Mouse (Mus musculus): ENCODE measurements around the gene Bscl2. TPM values are rescaled to one million over a fixed set of nuclear protein-coding genes. Genes with fewer than 3 reads are reported as not detected.

Gene Bscl2
- polyA plus RNA-seq, 1 experiment from 2014 or later, result 66.0 TPM

GRCm38 (mm10) chr19:8839103-8839907, 2.0 kb downstream of the Bscl2 start, which contains the start of gene Gng3:
TSS of gene Gng3 (minus strand) at chr19:8839194.
- ATAC-seq, result peak; percentile 84
- H3K4me1 ChIP-seq (ENCODE audit: control insufficient read depth, insufficient read depth, low read length), result peaks cover 15% of the 10 kb centered on the region
- peak within 1 kb of the TSS; percentile 61 for H3K4me3 ChIP-seq (ENCODE audit: low read depth, low read length)
- WGBS, result 35% methylated on average over 11 of the region's 11 CpGs
- H3K27me3 ChIP-seq (replicated peaks; ENCODE audit: control insufficient read depth, insufficient read depth, low read length), result no peaks in the 10 kb centered on the region
- H3K27ac ChIP-seq (ENCODE audit: low read depth, low read length), result peak within 1 kb of the TSS; percentile 98
- peak within 1 kb of the TSS; percentile 64 for H3K4me2 ChIP-seq (ENCODE audit: low read length)
- H3K9me3 ChIP-seq (replicated peaks; ENCODE audit: control insufficient read depth, low read length), result no peaks in the 10 kb centered on the region
- peak within 1 kb of the TSS; percentile 89 for H3K9ac ChIP-seq (ENCODE audit: low read length)
- peaks cover 39% of the 10 kb centered on the region for H3K36me3 ChIP-seq (ENCODE audit: control insufficient read depth, insufficient read depth, low read length)
- DNase-seq (ENCODE audit: low spot score), result peak; percentile 91

- Histone ChIP-seq H3K9me3 (replicated peaks; ENCODE audit: control insufficient read depth, low read length) (no peaks in the 10 kb centered on the region), H3K4me2 (ENCODE audit: low read length) (peak overlapping the region; percentile 64), H3K4me1 (ENCODE audit: control insufficient read depth, insufficient read depth, low read length) (peaks cover 15% of the 10 kb centered on the region), H3K9ac (ENCODE audit: low read length) (peak overlapping the region; percentile 89), H3K36me3 (ENCODE audit: control insufficient read depth, insufficient read depth, low read length) (peaks cover 35% of the 10 kb centered on the region), H3K27ac (ENCODE audit: low read depth, low read length) (peak overlapping the region; percentile 98; the same call in 1 of the 2 replicates), H3K27me3 (replicated peaks; ENCODE audit: control insufficient read depth, insufficient read depth, low read length) (no peaks in the 10 kb centered on the region), H3K4me3 (ENCODE audit: low read depth, low read length) (peak overlapping the region; percentile 61)
- 14% methylated on average over 29 of the region's 29 CpGs for WGBS
- DNase-seq (ENCODE audit: low spot score) (peak; percentile 74), ATAC-seq (peak; percentile 38)
Measured at GRCm38 (mm10) chr19:8839908-8840791, 2.9 kb downstream of the Bscl2 start.

GRCm38 (mm10) chr19:8841012-8841411, 3.7 kb downstream of the Bscl2 start:
- 90% methylated on average over 7 of the region's 7 CpGs for WGBS
- peaks cover 15% of the 10 kb centered on the region for H3K4me1 ChIP-seq (ENCODE audit: control insufficient read depth, insufficient read depth, low read length)
- peak overlapping the region; percentile 64 for H3K4me2 ChIP-seq (ENCODE audit: low read length)
- no peak for ATAC-seq
- H3K9ac ChIP-seq (ENCODE audit: low read length), result peak overlapping the region; percentile 89
- H3K9me3 ChIP-seq (replicated peaks; ENCODE audit: control insufficient read depth, low read length), result no peaks in the 10 kb centered on the region
- no peaks in the 10 kb centered on the region for H3K27me3 ChIP-seq (replicated peaks; ENCODE audit: control insufficient read depth, insufficient read depth, low read length)
- H3K27ac ChIP-seq (ENCODE audit: low read depth, low read length), result no peak overlapping the region
- peak overlapping the region; percentile 61; the same call in 1 of the 2 replicates for H3K4me3 ChIP-seq (ENCODE audit: low read depth, low read length)
- peaks cover 39% of the 10 kb centered on the region for H3K36me3 ChIP-seq (ENCODE audit: control insufficient read depth, insufficient read depth, low read length)
- no peak for DNase-seq (ENCODE audit: low spot score)

GRCm38 (mm10) chr19:8842961-8843360, 5.7 kb downstream of the Bscl2 start:
- 87% methylated on average over 6 of the region's 6 CpGs for WGBS
- Histone ChIP-seq H3K36me3 (ENCODE audit: control insufficient read depth, insufficient read depth, low read length) (peaks cover 56% of the 10 kb centered on the region), H3K4me3 (ENCODE audit: low read depth, low read length) (no peak overlapping the region), H3K27ac (ENCODE audit: low read depth, low read length) (no peak overlapping the region), H3K9ac (ENCODE audit: low read length) (no peak overlapping the region), H3K4me1 (ENCODE audit: control insufficient read depth, insufficient read depth, low read length) (peaks cover 11% of the 10 kb centered on the region), H3K4me2 (ENCODE audit: low read length) (no peak overlapping the region), H3K27me3 (replicated peaks; ENCODE audit: control insufficient read depth, insufficient read depth, low read length) (no peaks in the 10 kb centered on the region), H3K9me3 (replicated peaks; ENCODE audit: control insufficient read depth, low read length) (no peaks in the 10 kb centered on the region)
- DNase-seq (ENCODE audit: low spot score) (no peak), ATAC-seq (no peak)

GRCm38 (mm10) chr19:8844371-8845129, 7.3 kb downstream of the Bscl2 start:
- peak; percentile 89 for DNase-seq (ENCODE audit: low spot score)
- Histone ChIP-seq H3K27ac (ENCODE audit: low read depth, low read length) (no peak overlapping the region), H3K4me1 (ENCODE audit: control insufficient read depth, insufficient read depth, low read length) (peaks cover 11% of the 10 kb centered on the region), H3K27me3 (replicated peaks; ENCODE audit: control insufficient read depth, insufficient read depth, low read length) (no peaks in the 10 kb centered on the region), H3K9me3 (replicated peaks; ENCODE audit: control insufficient read depth, low read length) (no peaks in the 10 kb centered on the region), H3K4me3 (ENCODE audit: low read depth, low read length) (no peak overlapping the region), H3K9ac (ENCODE audit: low read length) (no peak overlapping the region), H3K4me2 (ENCODE audit: low read length) (no peak overlapping the region), H3K36me3 (ENCODE audit: control insufficient read depth, insufficient read depth, low read length) (peaks cover 67% of the 10 kb centered on the region)
- 60% methylated on average over 5 of the region's 5 CpGs for WGBS
- ATAC-seq, result no peak

- no peak overlapping the region for H3K4me2 ChIP-seq (ENCODE audit: low read length)
- no peak overlapping the region for H3K9ac ChIP-seq (ENCODE audit: low read length)
- H3K27me3 ChIP-seq (replicated peaks; ENCODE audit: control insufficient read depth, insufficient read depth, low read length), result no peaks in the 10 kb centered on the region
- H3K9me3 ChIP-seq (replicated peaks; ENCODE audit: control insufficient read depth, low read length), result no peaks in the 10 kb centered on the region
- H3K4me1 ChIP-seq (ENCODE audit: control insufficient read depth, insufficient read depth, low read length), result no peaks in the 10 kb centered on the region
- peaks cover 52% of the 10 kb centered on the region for H3K36me3 ChIP-seq (ENCODE audit: control insufficient read depth, insufficient read depth, low read length)
- H3K4me3 ChIP-seq (ENCODE audit: low read depth, low read length), result no peak overlapping the region
- H3K27ac ChIP-seq (ENCODE audit: low read depth, low read length), result no peak overlapping the region
- ATAC-seq, result no peak
- WGBS, result 81% methylated on average over 5 of the region's 5 CpGs
- DNase-seq (ENCODE audit: low spot score), result no peak
Measured at GRCm38 (mm10) chr19:8848356-8848755, 11.1 kb downstream of the Bscl2 start.

GRCm38 (mm10) chr19:8850402-8850901, 13.2 kb downstream of the Bscl2 start, which contains the start of gene Lrrn4cl:
TSS of gene Lrrn4cl (plus strand) at chr19:8850768.
- Histone ChIP-seq H3K9me3 (replicated peaks; ENCODE audit: control insufficient read depth, low read length) (no peaks in the 10 kb centered on the region), H3K27me3 (replicated peaks; ENCODE audit: control insufficient read depth, insufficient read depth, low read length) (no peaks in the 10 kb centered on the region), H3K27ac (ENCODE audit: low read depth, low read length) (no peak within 1 kb of the TSS), H3K36me3 (ENCODE audit: control insufficient read depth, insufficient read depth, low read length) (peaks cover 36% of the 10 kb centered on the region), H3K9ac (ENCODE audit: low read length) (0 out of 2 replicates have a peak within 1 kb of the TSS, but pooled peaks have one; percentile 17), H3K4me1 (ENCODE audit: control insufficient read depth, insufficient read depth, low read length) (no peaks in the 10 kb centered on the region), H3K4me3 (ENCODE audit: low read depth, low read length) (no peak within 1 kb of the TSS), H3K4me2 (ENCODE audit: low read length) (no peak within 1 kb of the TSS)
- DNase-seq (ENCODE audit: low spot score), result no peak
- WGBS, result 46% methylated on average over 7 of the region's 7 CpGs
- ATAC-seq, result no peak

GRCm38 (mm10) chr19:8851639-8852038, 14.4 kb downstream of the Bscl2 start:
- Histone ChIP-seq H3K4me3 (ENCODE audit: low read depth, low read length) (no peak overlapping the region), H3K9ac (ENCODE audit: low read length) (no peak overlapping the region), H3K4me2 (ENCODE audit: low read length) (no peak overlapping the region), H3K9me3 (replicated peaks; ENCODE audit: control insufficient read depth, low read length) (no peaks in the 10 kb centered on the region), H3K27me3 (replicated peaks; ENCODE audit: control insufficient read depth, insufficient read depth, low read length) (no peaks in the 10 kb centered on the region), H3K36me3 (ENCODE audit: control insufficient read depth, insufficient read depth, low read length) (peaks cover 24% of the 10 kb centered on the region), H3K4me1 (ENCODE audit: control insufficient read depth, insufficient read depth, low read length) (no peaks in the 10 kb centered on the region), H3K27ac (ENCODE audit: low read depth, low read length) (no peak overlapping the region)
- ATAC-seq, result no peak
- 58% methylated on average over 7 of the region's 7 CpGs for WGBS
- no peak for DNase-seq (ENCODE audit: low spot score)

All from forebrain, embryonic 14.5 days (tissue).